In the genomic region with DNA sequence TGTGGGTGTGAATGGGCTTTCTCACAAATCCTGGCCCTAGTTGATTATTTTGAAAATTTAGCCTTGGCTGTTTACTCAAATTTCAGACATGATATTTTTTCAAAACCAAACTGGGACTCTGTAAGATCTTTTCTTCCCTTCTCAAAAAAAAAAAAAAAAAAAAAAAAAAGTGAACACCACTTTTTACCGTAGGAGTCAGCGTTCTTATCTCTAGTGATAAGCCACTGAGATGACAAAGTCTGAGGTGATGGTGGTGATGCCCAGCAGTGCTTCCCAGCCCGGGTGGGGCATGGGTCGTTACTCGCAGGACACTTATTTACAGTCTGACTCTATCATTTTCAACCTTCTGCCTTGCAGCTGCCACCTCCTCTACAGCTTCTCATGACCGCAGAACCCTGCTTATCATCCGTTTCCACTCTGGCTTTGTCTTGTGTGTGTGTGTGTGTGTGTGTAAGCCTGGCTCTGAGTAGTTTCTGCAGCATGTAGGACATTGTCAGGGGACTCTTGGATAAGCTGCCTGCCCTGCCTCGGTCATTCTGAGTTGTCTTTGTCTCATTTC, we compare ENCODE assay signal across 16 mouse cellular contexts.
DNase-seq lines count a peak whose midpoint lies in the region; ATAC-seq and TF ChIP-seq lines count a peak whose summit lies in the region.
"Had no signal": no experiment of that assay in that cellular context is flagged by ENCODE, and none has a peak within 500 bp of the region (broad histone marks: within the 10 kb centered on the region; RNA-seq: fewer than 3 reads in every experiment).

No protein-coding gene starts in this region.

- peaks cover 23% of the 10 kb centered on the region for H3K4me1 ChIP-seq in heart, embryonic 12.5 days (replicated peaks)
- H3K4me1 ChIP-seq in neural tube, embryonic 11.5 days (ENCODE audit: control insufficient read depth, insufficient read depth, low read length) = no peaks in the 10 kb centered on the region
- peaks cover 0 to 9% of the 10 kb centered on the region in 2 experiments; a peak in 2 of 4 replicates for H3K4me1 ChIP-seq in liver, embryonic 14.5 days (replicated peaks; ENCODE audit: control insufficient read depth in 2 of 2, insufficient read depth in 2 of 2, low read length in 1 of 2)

- peak; percentile 42; the same call in 1 of the 2 replicates for ATAC-seq in heart, embryonic 12.5 days (ENCODE audit: insufficient number of reproducible peaks, low FRiP score)
- ATAC-seq in neural tube, embryonic 11.5 days (ENCODE audit: insufficient read depth, low FRiP score, low TSS enrichment) = no peak
- ATAC-seq in liver, embryonic 14.5 days (ENCODE audit: insufficient read depth) = peak; percentile 84
- ATAC-seq: forebrain, embryonic 13.5 days had no signal

- no peak overlapping the region for H3K4me3 ChIP-seq in heart, embryonic 12.5 days
- H3K4me3 ChIP-seq in neural tube, embryonic 11.5 days (ENCODE audit: low read depth, low read length) = no peak overlapping the region
- no peak overlapping the region for H3K4me3 ChIP-seq in liver, embryonic 14.5 days (ENCODE audit: insufficient read depth in 1 of 2, low read depth in 2 of 2, low read length in 2 of 2)
- no peak overlapping the region for H3K4me3 ChIP-seq in gastrocnemius, adult 2 months
- H3K4me3 ChIP-seq: forebrain, embryonic 13.5 days; hindbrain, embryonic 15.5 days; limb, embryonic 10.5 days had no signal

- under 1% methylated on average over 8 of the region's 8 CpGs for WGBS in heart, embryonic 12.5 days
- WGBS in neural tube, embryonic 11.5 days = 77% methylated on average over 8 of the region's 8 CpGs
- WGBS in liver, embryonic 14.5 days (ENCODE audit: insufficient replicate concordance) = 14% methylated on average over 8 of the region's 8 CpGs

- no peaks in the 10 kb centered on the region for H3K36me3 ChIP-seq in heart, embryonic 12.5 days
- no peaks in the 10 kb centered on the region for H3K36me3 ChIP-seq in neural tube, embryonic 11.5 days (ENCODE audit: control insufficient read depth, insufficient read depth, low read length)
- H3K36me3 ChIP-seq in liver, embryonic 14.5 days (replicated peaks; ENCODE audit: control insufficient read depth, insufficient read depth, low read depth) = no peaks in the 10 kb centered on the region
- H3K36me3 ChIP-seq: hindbrain, embryonic 15.5 days; limb, embryonic 10.5 days had no signal

- peak overlapping the region; percentile 42 for H3K4me2 ChIP-seq in heart, embryonic 12.5 days
- H3K4me2 ChIP-seq in neural tube, embryonic 11.5 days (ENCODE audit: low read depth) = no peak overlapping the region
- no peak overlapping the region for H3K4me2 ChIP-seq in liver, embryonic 14.5 days (ENCODE audit: low read depth)
- H3K4me2 ChIP-seq: forebrain, embryonic 13.5 days; hindbrain, embryonic 15.5 days; midbrain, embryonic 11.5 days had no signal

- intact Hi-C loops in gastrocnemius, adult 2 months (cut with DNase I) = no loop called here

- DNase-seq in heart, postnatal 4 days = no peak
- DNase-seq in neural tube, embryonic 11.5 days (ENCODE audit: low spot score) = peak; percentile 14
- DNase-seq in neural tube, embryonic 10.5 days (ENCODE audit: extremely low spot score, low spot score) = no peak
- DNase-seq in liver, embryonic 14.5 days (ENCODE audit: low read depth in 3 of 3, low spot score in 3 of 3) = peak; percentile 26
- DNase-seq in right cerebral cortex, postnatal 25 days = no peak
- no peak for DNase-seq in gastrocnemius, adult 2 months
- DNase-seq: adrenal gland, adult 8-10 months; cerebellum, adult 9-11 months; kidney, adult 11 months; kidney, postnatal 36 days; thymus, postnatal 14 days had no signal

- no peak for TF ChIP-seq CTCF in liver, embryonic 14.5 days (IDR thresholded peaks at IDR 0.05; ENCODE audit: low read depth)
- TF ChIP-seq CTCF in gastrocnemius, adult 2 months (IDR thresholded peaks at IDR 0.05) = no peak

- peak; percentile 64 for TF ChIP-seq EP300 in liver, embryonic 14.5 days (IDR thresholded peaks at IDR 0.05; ENCODE audit: low read depth)

- no peaks in the 10 kb centered on the region for H3K27me3 ChIP-seq in heart, embryonic 12.5 days (replicated peaks)
- H3K27me3 ChIP-seq in neural tube, embryonic 11.5 days (ENCODE audit: control insufficient read depth, insufficient read depth, low read length) = no peaks in the 10 kb centered on the region
- H3K27me3 ChIP-seq in liver, embryonic 14.5 days (ENCODE audit: control insufficient read depth, insufficient read depth, low read length) = no peaks in the 10 kb centered on the region
- H3K27me3 ChIP-seq: forebrain, embryonic 13.5 days; hindbrain, embryonic 15.5 days had no signal

- no peak overlapping the region for H3K27ac ChIP-seq in heart, embryonic 12.5 days (ENCODE audit: poor library complexity, severe bottlenecking)
- no peak overlapping the region for H3K27ac ChIP-seq in neural tube, embryonic 11.5 days (ENCODE audit: low read depth, low read length)
- H3K27ac ChIP-seq in liver, embryonic 14.5 days = no peak overlapping the region
- H3K27ac ChIP-seq in gastrocnemius, adult 2 months = no peak overlapping the region
- H3K27ac ChIP-seq: forebrain, embryonic 13.5 days; hindbrain, embryonic 15.5 days; limb, embryonic 10.5 days had no signal

- H3K9ac ChIP-seq in heart, embryonic 12.5 days = no peak overlapping the region
- no peak overlapping the region for H3K9ac ChIP-seq in neural tube, embryonic 11.5 days (ENCODE audit: low read length)
- no peak overlapping the region for H3K9ac ChIP-seq in liver, embryonic 14.5 days (replicated peaks)
- H3K9ac ChIP-seq: forebrain, embryonic 13.5 days; hindbrain, embryonic 15.5 days had no signal

- no peaks in the 10 kb centered on the region for H3K9me3 ChIP-seq in heart, embryonic 12.5 days (replicated peaks)
- no peaks in the 10 kb centered on the region for H3K9me3 ChIP-seq in neural tube, embryonic 11.5 days (ENCODE audit: control insufficient read depth, low read length)
- H3K9me3 ChIP-seq in liver, embryonic 14.5 days (ENCODE audit: control insufficient read depth, low read length) = no peaks in the 10 kb centered on the region
- H3K9me3 ChIP-seq: forebrain, embryonic 13.5 days; hindbrain, embryonic 15.5 days; limb, embryonic 10.5 days had no signal

Comparison
In these comparisons a context has a peak if more than half of its experiments do, and no peak if none do; other contexts are left out.
1. DNase-seq: peak in neural tube, embryonic 11.5 days (single experiment) and liver, embryonic 14.5 days (3 of 3); none in heart, postnatal 4 days (single experiment), neural tube, embryonic 10.5 days (single experiment), right cerebral cortex, postnatal 25 days (single experiment) and gastrocnemius, adult 2 months (single experiment).